Mouse (Mus musculus) retina, adult 2 months (tissue): Measurements from ENCODE around the gene Zc2hc1c.

Source experiments
- DNase-seq: peaks from one replicate; pipeline ENCODE4 v3.0.0-alpha.2; 2012; ENCODE audit warnings: low read depth, low spot score

Zc2hc1c gene

GRCm38 (mm10) chr12:85339243-85339729, 50.9 kb downstream of the Zc2hc1c start, which contains the start of gene Nek9:
TSS of gene Nek9 (minus strand) at chr12:85339362.
- peak; percentile 90 for DNase-seq

- no peak for DNase-seq
These were observed 51.6 kb downstream of the Zc2hc1c start for GRCm38 (mm10) chr12:85339947-85340346.

GRCm38 (mm10) chr12:85341131-85341530, 52.7 kb downstream of the Zc2hc1c start:
- peak; percentile 71 for DNase-seq

- DNase-seq: peak; percentile 43
These were observed 53.9 kb downstream of the Zc2hc1c start for GRCm38 (mm10) chr12:85342310-85342709.

GRCm38 (mm10) chr12:85344252-85344651, 55.9 kb downstream of the Zc2hc1c start:
- DNase-seq: no peak

GRCm38 (mm10) chr12:85345559-85345958, 57.2 kb downstream of the Zc2hc1c start:
- DNase-seq: no peak

GRCm38 (mm10) chr12:85346374-85346773, 58.0 kb downstream of the Zc2hc1c start:
- DNase-seq: peak; percentile 58

GRCm38 (mm10) chr12:85347196-85347595, 58.8 kb downstream of the Zc2hc1c start:
- DNase-seq: no peak

GRCm38 (mm10) chr12:85348338-85348737, 59.9 kb downstream of the Zc2hc1c start:
- DNase-seq: no peak
